Comparison of ENCODE assay signal across 8 mouse cellular contexts in genomic region chr17:25773549-25774120, GRCm38 (mm10). TPM values are rescaled to one million over a fixed set of nuclear protein-coding genes. Genes with fewer than 3 reads are reported as not detected.
DNase-seq lines count a peak whose midpoint lies in the region; ATAC-seq and TF ChIP-seq lines count a peak whose summit lies in the region.

Narfl (plus strand) TSS chr17:25773776.

- no peaks in the 10 kb centered on the region for H3K9me3 ChIP-seq in erythroblast, embryonic 14.5 days (ENCODE audit: control insufficient read depth, low read length)
- no peaks in the 10 kb centered on the region for H3K9me3 ChIP-seq in heart, embryonic 11.5 days (replicated peaks; ENCODE audit: control insufficient read depth, low read length)
- H3K9me3 ChIP-seq in kidney, embryonic 16.5 days (ENCODE audit: low read length), result no peaks in the 10 kb centered on the region

- H3ac ChIP-seq in C2C12 (ENCODE audit: control insufficient read depth, insufficient read length, low read depth) (peak within 1 kb of the TSS; percentile 70), myocyte (ENCODE audit: control insufficient read depth, insufficient read length) (peak within 1 kb of the TSS; percentile 2)

- peaks cover 21% of the 10 kb centered on the region for H3K4me1 ChIP-seq in erythroblast, embryonic 14.5 days (ENCODE audit: control insufficient read depth)
- H3K4me1 ChIP-seq in heart, embryonic 11.5 days (ENCODE audit: control insufficient read depth, insufficient read depth, low read length), result peaks cover 6% of the 10 kb centered on the region
- peaks cover 8% of the 10 kb centered on the region for H3K4me1 ChIP-seq in kidney, embryonic 16.5 days (ENCODE audit: insufficient read depth, low read length)
- H3K4me1 ChIP-seq in liver, adult 2 months (ENCODE audit: control insufficient read depth, insufficient read depth, low read length), result peaks cover 4% of the 10 kb centered on the region; the same call in 1 of the 2 replicates

- H3K4me3 ChIP-seq in C2C12 (ENCODE audit: insufficient read depth, poor library complexity, severe bottlenecking) (peak within 1 kb of the TSS; percentile 72), myocyte (peak within 1 kb of the TSS; percentile 45)
- H3K4me3 ChIP-seq in erythroblast, embryonic 14.5 days (replicated peaks), result peak within 1 kb of the TSS; percentile 76
- peak within 1 kb of the TSS; percentile 88 for H3K4me3 ChIP-seq in heart, embryonic 11.5 days (ENCODE audit: low read depth, low read length)
- H3K4me3 ChIP-seq in kidney, embryonic 16.5 days (ENCODE audit: low read length), result peak within 1 kb of the TSS; percentile 67
- peak within 1 kb of the TSS; percentile 85 for H3K4me3 ChIP-seq in liver, adult 2 months (ENCODE audit: insufficient read depth, low read depth, low read length)

- H3K79me2 ChIP-seq in C2C12 (ENCODE audit: control insufficient read depth, insufficient read depth) (no peaks in the 10 kb centered on the region), myocyte (ENCODE audit: control insufficient read depth, insufficient read depth) (peaks cover 8% of the 10 kb centered on the region)
- H3K79me2 ChIP-seq in liver, adult 2 months (ENCODE audit: control insufficient read depth, insufficient read depth, low read length), result 0 out of 2 replicates have a peak, but pooled peaks cover 6% of the 10 kb centered on the region

- no peaks in the 10 kb centered on the region for H3K36me3 ChIP-seq in C2C12 (ENCODE audit: control insufficient read depth, insufficient read depth)
- peaks cover 29% of the 10 kb centered on the region for H3K36me3 ChIP-seq in erythroblast, embryonic 14.5 days (ENCODE audit: control insufficient read depth)
- H3K36me3 ChIP-seq in heart, embryonic 11.5 days (ENCODE audit: control insufficient read depth, insufficient read depth, low read length), result 0 out of 2 replicates have a peak, but pooled peaks cover 2% of the 10 kb centered on the region
- peaks cover 9% of the 10 kb centered on the region; the same call in 1 of the 2 replicates for H3K36me3 ChIP-seq in kidney, embryonic 16.5 days (ENCODE audit: insufficient read depth, low read length)
- H3K36me3 ChIP-seq in liver, adult 2 months (ENCODE audit: control insufficient read depth, insufficient read depth, low read length), result peaks cover 3% of the 10 kb centered on the region; the same call in 1 of the 2 replicates
- H3K36me3 ChIP-seq in myocyte (ENCODE audit: control insufficient read depth, insufficient read depth), result no peaks in the 10 kb centered on the region
- H3K36me3 ChIP-seq in splenic B cell, adult 2 months (ENCODE audit: control insufficient read depth, insufficient read depth, low read length, poor library complexity, severe bottlenecking), result peaks cover 3% of the 10 kb centered on the region

- peak within 1 kb of the TSS; percentile 92 for H3K9ac ChIP-seq in heart, embryonic 11.5 days (ENCODE audit: low read depth, low read length)
- peak within 1 kb of the TSS; percentile 79 for H3K9ac ChIP-seq in kidney, embryonic 16.5 days (replicated peaks; ENCODE audit: low read length)
- peak within 1 kb of the TSS; percentile 84 for H3K9ac ChIP-seq in liver, adult 2 months (ENCODE audit: low read depth, low read length)

- under 1% methylated on average over 37 of the region's 37 CpGs for WGBS in heart, embryonic 11.5 days (ENCODE audit: insufficient replicate concordance)
- under 1% methylated on average over 37 of the region's 37 CpGs for WGBS in kidney, embryonic 16.5 days
- WGBS in liver, adult 2 months, result under 1% methylated on average over 37 of the region's 37 CpGs

- H3K27me3 ChIP-seq in C2C12 (ENCODE audit: control insufficient read depth, insufficient read depth, insufficient read length), result no peaks in the 10 kb centered on the region
- H3K27me3 ChIP-seq in erythroblast, embryonic 14.5 days (ENCODE audit: control insufficient read depth), result peaks cover 7% of the 10 kb centered on the region
- H3K27me3 ChIP-seq in heart, embryonic 11.5 days (ENCODE audit: control insufficient read depth, insufficient read depth, low read length), result peaks cover 5% of the 10 kb centered on the region; the same call in 1 of the 2 replicates
- H3K27me3 ChIP-seq in kidney, embryonic 16.5 days (ENCODE audit: insufficient read depth, low read length), result 0 out of 2 replicates have a peak, but pooled peaks cover 7% of the 10 kb centered on the region
- H3K27me3 ChIP-seq in liver, adult 2 months (ENCODE audit: control insufficient read depth, insufficient read depth, low read length), result no peaks in the 10 kb centered on the region
- no peaks in the 10 kb centered on the region for H3K27me3 ChIP-seq in myocyte (ENCODE audit: control insufficient read depth, insufficient read depth, insufficient read length)
- H3K27me3 ChIP-seq in splenic B cell, adult 2 months (ENCODE audit: control insufficient read depth, insufficient read depth, low read length, poor library complexity, severe bottlenecking), result no peaks in the 10 kb centered on the region; the same call in 1 of the 2 replicates

- H3K27ac ChIP-seq in heart, embryonic 11.5 days (ENCODE audit: low read depth, low read length), result no peak within 1 kb of the TSS
- H3K27ac ChIP-seq in kidney, embryonic 16.5 days (ENCODE audit: low read length), result no peak within 1 kb of the TSS
- H3K27ac ChIP-seq in liver, adult 2 months (replicated peaks; ENCODE audit: insufficient read depth, low read depth, low read length), result 0 out of 2 replicates have a peak within 1 kb of the TSS, but pooled peaks have one; percentile 26

- peaks cover 1% of the 10 kb centered on the region for H3K79me3 ChIP-seq in C2C12 (ENCODE audit: low read depth)

- peak; percentile 65; the same call in 1 of the 2 replicates for TF ChIP-seq POLR2A in brain, embryonic 14.5 days (IDR thresholded peaks at IDR 0.05; ENCODE audit: borderline replicate concordance, extremely low read depth, insufficient read depth, insufficient read length, poor library complexity, severe bottlenecking)
- peak; percentile 72 for TF ChIP-seq POLR2A in liver, adult 2 months (IDR thresholded peaks at IDR 0.05; ENCODE audit: extremely low read depth, insufficient read depth, low read length)
- peak; percentile 85 for TF ChIP-seq POLR2A in myocyte (IDR thresholded peaks at IDR 0.05; ENCODE audit: insufficient read length, low read depth)

- peak within 1 kb of the TSS; percentile 94 for H3K4me2 ChIP-seq in heart, embryonic 11.5 days
- H3K4me2 ChIP-seq in kidney, embryonic 16.5 days (replicated peaks; ENCODE audit: low read depth, low read length), result peak within 1 kb of the TSS; percentile 67
- H3K4me2 ChIP-seq in myocyte (ENCODE audit: low read depth), result peak within 1 kb of the TSS; percentile 96

- TF ChIP-seq CTCF in C2C12 (IDR thresholded peaks at IDR 0.05; ENCODE audit: control insufficient read depth, insufficient read depth, insufficient read length), result peak; percentile 95
- peak; percentile 96 for TF ChIP-seq CTCF in brain, embryonic 14.5 days (IDR thresholded peaks at IDR 0.05; ENCODE audit: borderline replicate concordance, extremely low read depth, insufficient read depth, insufficient read length)
- TF ChIP-seq CTCF in liver, adult 2 months (IDR thresholded peaks at IDR 0.05; ENCODE audit: low read depth, low read length), result peak; percentile 95

- DNase-seq in brain, embryonic 14.5 days (ENCODE audit: low read depth), result peak; percentile 99
- peak; percentile 93 for DNase-seq in liver, adult 2 months (ENCODE audit: extremely low read depth, low read depth, low spot score)
- peak; percentile 99 for DNase-seq in splenic B cell, adult 2 months (ENCODE audit: low read depth, low spot score)

- ATAC-seq in heart, embryonic 11.5 days (replicated peaks; ENCODE audit: insufficient number of reproducible peaks, low FRiP score, low TSS enrichment), result peak; percentile 69; the same call in 1 of the 2 replicates
- ATAC-seq in kidney, embryonic 16.5 days (ENCODE audit: low FRiP score, low TSS enrichment), result peak; percentile 90

TF ChIP-seq in C2C12, 6 proteins besides CTCF, POLR2A, EP300 and RAD21:
- TF ChIP-seq USF1 (IDR thresholded peaks at IDR 0.05; ENCODE audit: low read depth) (no peak), MAX (IDR thresholded peaks at IDR 0.05) (peak; percentile 48)

TF ChIP-seq in myocyte, 11 proteins besides CTCF, POLR2A, EP300 and RAD21:
- TF ChIP-seq SRF (IDR thresholded peaks at IDR 0.05; ENCODE audit: control insufficient read depth, insufficient read length, low read depth) (no peak), MYOG (IDR thresholded peaks at IDR 0.05; ENCODE audit: control insufficient read depth in 1 of 3, insufficient read depth in 1 of 3, insufficient read length in 2 of 3, low read depth in 2 of 3) (no peak), USF1 (IDR thresholded peaks at IDR 0.05; ENCODE audit: low read depth) (no peak), TCF12 (IDR thresholded peaks at IDR 0.05; ENCODE audit: insufficient read depth, poor library complexity, severe bottlenecking) (no peak), MAX (IDR thresholded peaks at IDR 0.05; ENCODE audit: low read depth) (no peak), REST (IDR thresholded peaks at IDR 0.05; ENCODE audit: insufficient read depth, insufficient read length) (peak; percentile 37), POLR2AphosphoS2 (IDR thresholded peaks at IDR 0.05; ENCODE audit: insufficient read length, low read depth) (peak; percentile 74), TCF3 (IDR thresholded peaks at IDR 0.05; ENCODE audit: insufficient read length, low read depth) (no peak)

RNA-seq across cellular contexts. Expression of gene Narfl, which starts in this region (rescaled TPM):
- polyA plus RNA-seq in C2C12 (2012; fragmentation: generic; extraction: Trizol) (19.3 TPM), myocyte (2012; fragmentation: generic; extraction: Trizol) (31.4 TPM)
- 26.7 and 30.6 TPM in 2 replicates for polyA plus RNA-seq in brain, embryonic 14.5 days (2012; rRNA removed)
- 2.0 TPM in 2 replicates for polyA plus RNA-seq in erythroblast, embryonic 14.5 days (2012)
- polyA plus RNA-seq in heart, embryonic 11.5 days (2014; fragmentation: Nextera tagmentation; extraction: Ambion mirVana), result 27.9 and 31.8 TPM in 2 replicates
- 37.9 and 39.2 TPM in 2 replicates for polyA plus RNA-seq in kidney, embryonic 16.5 days (2015; fragmentation: Nextera tagmentation; extraction: Ambion mirVana)
- total RNA-seq in liver, adult 2 months (2014; rRNA removed), result 14.9 and 20.6 TPM in 2 replicates
- 19.4 and 22.5 TPM in 2 replicates for polyA plus RNA-seq in liver, adult 2 months (2012; rRNA removed)
